Mouse (Mus musculus): Measurements from ENCODE around the gene Sult2a4.
"Not testable (repeated sequence)": the region's sequence is repeated elsewhere in the genome, so short reads cannot be mapped to it uniquely, and the experiment has no call there.

The Sult2a4 gene

GRCm38 (mm10) chr7:13989507-13989906, at the start of gene Sult2a4:
TSS of gene Sult2a4 (minus strand) at chr7:13989607.
- not testable (repeated sequence) for DNase-seq

- not testable (repeated sequence) for DNase-seq
Measured at GRCm38 (mm10) chr7:14030831-14031230, 41.4 kb upstream of the Sult2a4 start.

- DNase-seq = no peak
Measured at GRCm38 (mm10) chr7:14013083-14013482, 23.7 kb upstream of the Sult2a4 start.

- not testable (repeated sequence) for DNase-seq
Measured at GRCm38 (mm10) chr7:14010686-14011085, 21.3 kb upstream of the Sult2a4 start.

All from cerebellum, postnatal 14 days (tissue).